Mouse (Mus musculus) hindbrain, postnatal 0 days (tissue): ENCODE measurements at regions not wholly inside any gene's neighbourhood (a gene's known extent, or its start where the extent isn't known, plus 50 kb on each side); places are given as distances from the start of the nearest gene placed in this dataset.
A peak's percentile ranks its signal among the peaks of the same experiment; 100 is the strongest.

Source experiments
- ATAC-seq: fragments of 200-750 bp; cut with Nextera tagmentation; 2 replicates; pipeline ENCODE4 v1.8.0; 2017; ENCODE audit warnings: mild to moderate bottlenecking, moderate TSS enrichment, moderate library complexity
- DNase-seq: peaks from one replicate; pipeline ENCODE4 v3.0.0-alpha.2; 2015; ENCODE audit warnings: low spot score
- H3K27ac ChIP-seq: fragments of 300-500 bp; sonication (generic); 2 replicates; pipeline ENCODE4 v1.5.1; 2014; ENCODE audit warnings: mild to moderate bottlenecking
- H3K27me3 ChIP-seq: fragments of 300-500 bp; sonication (generic); 2 replicates; pipeline ENCODE4 v1.6.1; 2014; ENCODE audit warnings: low read length, mixed read lengths; ENCODE audit not compliant: insufficient read depth
- H3K36me3 ChIP-seq: fragments of 300-500 bp; sonication (generic); 2 replicates; pipeline ENCODE4 v1.6.1; 2014; ENCODE audit warnings: low read length, mixed read lengths; ENCODE audit not compliant: insufficient read depth
- H3K4me1 ChIP-seq: fragments of 300-500 bp; sonication (generic); 2 replicates; pipeline ENCODE4 v1.6.1; 2014; ENCODE audit warnings: antibody characterized with exemption, low read length, mixed read lengths; ENCODE audit not compliant: insufficient read depth
- H3K4me2 ChIP-seq: fragments of 300-500 bp; sonication (generic); 2 replicates; pipeline ENCODE4 v1.6.1; 2014; ENCODE audit warnings: low read depth, mild to moderate bottlenecking, low read length, moderate library complexity, mixed read lengths
- H3K4me3 ChIP-seq: fragments of 300-500 bp; sonication (generic); 2 replicates; pipeline ENCODE4 v1.5.1; 2014; ENCODE audit warnings: low read length
- H3K9ac ChIP-seq: fragments of 300-500 bp; sonication (generic); replicated peaks from 2 replicates; pipeline ENCODE4 v1.6.1; 2014; ENCODE audit warnings: mild to moderate bottlenecking, low read length, moderate library complexity, mixed read lengths
- H3K9me3 ChIP-seq: fragments of 300-500 bp; sonication (generic); 2 replicates; pipeline ENCODE4 v1.6.1; 2016; ENCODE audit warnings: low read length, mixed read lengths
- CTCF ChIP-seq: IDR thresholded peaks from 2 replicates; pipeline ENCODE4 v1.5.1; 2016; ENCODE audit warnings: antibody characterized with exemption, control low read depth, low read depth
- WGBS: fragments of 180-500 bp; shearing (Covaris S2); extraction: QIAGEN DNeasy Blood & Tissue Kit; methylation state at CpG from one replicate; pipeline ENCODE4 v1.1.7; 2014; 5-methylcytosine and 5-hydroxymethylcytosine counted together

DNA sequence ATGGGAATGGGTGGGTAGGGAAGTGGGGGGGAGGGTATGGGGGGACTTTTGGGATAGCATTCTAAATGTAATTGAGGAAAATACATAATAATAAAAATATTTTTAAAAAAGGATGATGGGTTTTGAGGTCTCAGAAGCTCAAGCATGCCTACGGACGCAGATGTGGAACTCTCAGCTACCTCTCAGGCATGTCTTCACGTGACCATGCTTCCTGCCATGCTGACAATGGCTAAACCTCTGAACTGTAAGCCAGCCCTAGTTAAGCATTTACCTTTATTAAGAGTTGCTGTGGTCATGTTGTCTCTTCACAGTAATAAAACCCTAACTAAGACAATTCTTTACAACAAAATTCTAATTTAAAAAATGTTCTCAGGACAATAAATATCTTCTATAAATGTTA, 80.0 kb downstream of the Tex36 start:
- DNase-seq (no peak), ATAC-seq (no peak)
- H3K27me3 ChIP-seq = no peaks in the 10 kb centered on the region
- no peak overlapping the region for H3K4me2 ChIP-seq
- no peak overlapping the region for H3K27ac ChIP-seq
- no peaks in the 10 kb centered on the region for H3K36me3 ChIP-seq
- H3K9me3 ChIP-seq = no peaks in the 10 kb centered on the region
- H3K4me1 ChIP-seq = no peaks in the 10 kb centered on the region
- no peak for TF ChIP-seq CTCF
- WGBS = 90% methylated on average over 3 of the region's 3 CpGs
- no peak overlapping the region for H3K9ac ChIP-seq
- H3K4me3 ChIP-seq = no peak overlapping the region

DNA sequence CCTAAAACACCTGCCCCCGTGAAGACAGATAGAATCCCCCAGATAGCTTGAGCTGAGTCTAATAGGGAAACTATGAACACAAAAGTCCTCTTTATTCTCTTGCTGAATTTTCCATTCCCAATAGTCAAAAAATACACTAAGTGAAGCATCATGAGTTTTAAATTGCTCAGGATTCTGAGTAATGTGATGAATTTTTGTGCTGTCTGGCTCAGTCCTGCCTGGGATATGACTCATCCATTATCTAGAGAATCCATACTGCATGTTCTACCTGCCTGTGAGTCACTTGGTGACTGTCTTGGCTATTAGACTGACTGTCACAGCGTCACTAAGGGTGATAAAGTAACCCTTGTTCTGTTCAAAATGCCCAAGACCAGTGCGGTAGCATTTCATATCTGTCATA, 83.0 kb downstream of the Tex36 start:
- Histone ChIP-seq H3K27me3 (no peaks in the 10 kb centered on the region), H3K4me2 (no peak overlapping the region), H3K27ac (no peak overlapping the region), H3K36me3 (no peaks in the 10 kb centered on the region), H3K4me1 (no peaks in the 10 kb centered on the region), H3K4me3 (no peak overlapping the region), H3K9me3 (no peaks in the 10 kb centered on the region), H3K9ac (no peak overlapping the region)
- no peak for TF ChIP-seq CTCF
- DNase-seq = no peak
- no peak for ATAC-seq
- 82% methylated on average over 3 of the region's 3 CpGs for WGBS

DNA sequence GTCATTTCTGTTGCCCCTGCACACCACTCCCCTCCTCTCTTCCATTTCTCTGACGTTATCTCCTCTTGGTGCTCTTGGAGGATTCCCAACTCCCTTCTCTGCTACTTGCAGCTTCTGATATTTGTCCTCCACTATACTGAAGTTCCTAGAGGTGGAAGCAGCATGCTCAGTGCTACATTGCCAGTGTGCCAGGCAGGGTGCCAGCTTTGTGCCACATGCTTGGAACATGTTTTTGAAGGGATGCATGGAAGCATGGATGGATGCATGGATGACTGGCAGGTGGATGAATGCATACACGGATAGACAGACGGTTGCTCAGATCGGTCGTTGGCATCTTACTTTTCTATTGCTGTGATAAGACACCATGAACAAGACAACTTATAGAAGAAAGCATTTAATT, 84.4 kb downstream of the Tex36 start:
- H3K36me3 ChIP-seq = no peaks in the 10 kb centered on the region
- DNase-seq (no peak), ATAC-seq (no peak)
- H3K9me3 ChIP-seq = no peaks in the 10 kb centered on the region
- H3K27me3 ChIP-seq = no peaks in the 10 kb centered on the region
- TF ChIP-seq CTCF = no peak
- no peak overlapping the region for H3K4me3 ChIP-seq
- no peak overlapping the region for H3K9ac ChIP-seq
- no peak overlapping the region for H3K27ac ChIP-seq
- H3K4me1 ChIP-seq = no peaks in the 10 kb centered on the region
- WGBS = 68% methylated on average over 5 of the region's 5 CpGs
- no peak overlapping the region for H3K4me2 ChIP-seq

DNA sequence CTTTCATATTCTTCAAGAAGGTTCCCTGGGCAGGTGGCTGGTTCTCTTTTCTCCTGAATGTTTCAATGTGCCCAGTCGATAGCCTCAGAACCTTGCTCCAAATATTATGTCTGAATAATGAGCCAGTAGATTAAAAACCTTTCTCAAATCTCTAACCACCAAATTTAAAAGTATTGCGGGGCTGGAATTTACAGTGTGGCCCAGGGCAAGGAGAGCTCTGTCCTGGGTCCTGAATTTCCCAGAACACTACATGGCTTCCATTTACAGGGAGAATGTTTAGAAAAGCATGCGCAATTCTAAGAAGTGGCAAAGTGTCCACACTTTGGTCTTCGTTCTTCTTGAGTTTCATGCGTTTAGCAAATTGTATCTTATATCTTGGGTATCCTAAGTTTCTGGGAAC, 91.0 kb downstream of the Tex36 start:
- H3K9me3 ChIP-seq = no peaks in the 10 kb centered on the region
- H3K4me3 ChIP-seq = no peak overlapping the region
- 0 out of 2 replicates have a peak, but pooled peaks cover 11% of the 10 kb centered on the region for H3K4me1 ChIP-seq
- no peaks in the 10 kb centered on the region for H3K27me3 ChIP-seq
- ATAC-seq (no peak), DNase-seq (no peak)
- H3K4me2 ChIP-seq = no peak overlapping the region
- 70% methylated on average over 5 of the region's 5 CpGs for WGBS
- no peak overlapping the region for H3K27ac ChIP-seq
- TF ChIP-seq CTCF = no peak
- no peaks in the 10 kb centered on the region for H3K36me3 ChIP-seq
- H3K9ac ChIP-seq = no peak overlapping the region

DNA sequence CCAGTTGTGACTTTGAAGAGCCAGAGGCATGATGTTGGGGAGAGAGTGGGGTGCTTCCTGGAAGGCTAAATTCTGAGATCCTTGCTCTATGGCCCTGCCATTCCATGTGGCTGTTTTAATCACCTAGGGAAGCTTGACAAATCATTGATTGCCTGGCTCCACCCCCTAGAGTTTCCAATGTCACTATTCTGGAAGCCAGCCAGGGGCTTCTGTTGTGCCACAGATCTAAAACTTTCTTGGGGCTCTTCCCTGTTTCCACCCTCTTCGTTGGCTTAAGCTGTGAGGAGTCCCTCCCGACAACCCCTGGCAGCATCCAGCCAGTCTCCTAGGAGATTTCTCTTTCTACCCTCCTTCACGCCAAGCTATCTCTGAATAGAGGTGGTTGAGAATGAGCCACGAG, 92.5 kb downstream of the Tex36 start:
- Histone ChIP-seq H3K36me3 (no peaks in the 10 kb centered on the region), H3K4me3 (no peak overlapping the region), H3K9me3 (no peaks in the 10 kb centered on the region), H3K9ac (no peak overlapping the region), H3K4me1 (0 out of 2 replicates have a peak, but pooled peaks cover 11% of the 10 kb centered on the region), H3K27ac (no peak overlapping the region), H3K27me3 (no peaks in the 10 kb centered on the region), H3K4me2 (no peak overlapping the region)
- no peak for ATAC-seq
- DNase-seq = peak; percentile 67
- WGBS = 12% methylated on average over 4 of the region's 4 CpGs
- TF ChIP-seq CTCF = no peak

DNA sequence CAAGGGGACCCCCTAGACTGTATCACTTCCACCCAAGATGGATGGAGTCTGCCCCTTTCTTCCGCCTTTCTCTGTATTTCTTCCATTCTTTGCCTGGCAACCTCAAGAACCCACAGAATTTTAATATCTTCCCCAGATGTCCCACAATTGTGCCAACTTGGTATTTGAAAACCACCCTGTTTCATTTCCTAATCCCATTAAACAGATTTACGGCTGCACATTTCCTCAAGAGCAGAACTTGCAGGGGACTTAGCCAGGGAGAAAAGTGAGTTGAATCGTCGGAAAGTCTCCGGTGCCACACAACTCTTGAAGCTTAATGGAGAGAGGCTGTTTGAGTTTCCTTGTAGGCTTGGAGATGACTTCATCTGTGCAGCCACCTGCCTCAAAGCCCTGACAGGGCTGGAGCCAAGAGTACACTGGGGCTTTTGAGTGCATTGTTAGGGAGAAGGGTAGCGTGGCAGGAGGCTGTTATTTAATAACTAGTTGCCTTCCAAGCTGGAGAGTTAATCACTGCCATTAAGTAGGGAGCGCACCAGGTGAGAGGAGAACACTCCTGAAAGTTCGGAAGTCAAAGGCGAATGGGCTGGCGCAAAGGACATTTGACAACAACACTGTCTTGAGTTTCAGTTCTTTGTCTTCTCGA, 93.5 kb downstream of the Tex36 start:
- Histone ChIP-seq H3K9me3 (no peaks in the 10 kb centered on the region), H3K4me3 (no peak overlapping the region), H3K9ac (no peak overlapping the region), H3K27ac (no peak overlapping the region), H3K4me1 (0 out of 2 replicates have a peak, but pooled peaks cover 11% of the 10 kb centered on the region), H3K4me2 (no peak overlapping the region), H3K27me3 (no peaks in the 10 kb centered on the region), H3K36me3 (no peaks in the 10 kb centered on the region)
- DNase-seq (no peak), ATAC-seq (no peak)
- no peak for TF ChIP-seq CTCF
- WGBS = 60% methylated on average over 11 of the region's 11 CpGs

DNA sequence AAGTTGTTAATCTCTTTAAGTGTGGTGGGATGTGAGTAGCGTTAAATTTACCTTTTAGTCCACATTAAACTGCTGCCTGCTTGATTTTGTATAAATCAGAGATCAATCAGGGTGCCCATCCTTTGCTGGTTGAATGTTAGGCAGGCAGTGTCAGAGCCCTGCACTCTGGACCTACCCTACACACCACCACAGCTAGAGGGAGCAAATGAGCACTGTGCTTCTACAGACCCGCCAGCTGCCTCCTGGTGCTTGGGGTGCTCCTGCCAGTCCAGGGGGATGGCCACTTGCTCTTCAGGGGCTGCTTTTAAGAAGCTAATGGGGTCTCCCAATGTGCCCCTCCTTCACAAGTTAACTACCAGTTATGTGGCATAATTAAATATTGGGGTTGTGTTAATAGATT, 96.3 kb downstream of the Tex36 start:
- TF ChIP-seq CTCF = no peak
- 86% methylated on average over 2 of the region's 2 CpGs for WGBS

More for the DNA sequence above, 96.3 kb downstream of the Tex36 start:
- no peak overlapping the region for H3K4me2 ChIP-seq
- DNase-seq (no peak), ATAC-seq (no peak)
- H3K9ac ChIP-seq = no peak overlapping the region
- no peaks in the 10 kb centered on the region for H3K27me3 ChIP-seq
- 0 out of 2 replicates have a peak, but pooled peaks cover 11% of the 10 kb centered on the region for H3K4me1 ChIP-seq
- H3K9me3 ChIP-seq = no peaks in the 10 kb centered on the region
- no peak overlapping the region for H3K27ac ChIP-seq
- no peak overlapping the region for H3K4me3 ChIP-seq
- no peaks in the 10 kb centered on the region for H3K36me3 ChIP-seq
